Mouse (Mus musculus) liver, embryonic 13.5 days (tissue): ENCODE measurements around the gene Tfap2d. TPM values are rescaled to one million over a fixed set of nuclear protein-coding genes. Genes with fewer than 3 reads are reported as not detected.

Experiments
- ATAC-seq: fragments of 200-750 bp; cut with Nextera tagmentation; 2 replicates; pipeline ENCODE4 v1.8.0; 2017; ENCODE audit warnings: low read depth, mild to moderate bottlenecking, moderate number of reproducible peaks, moderate library complexity
- DNase-seq: peaks from one replicate; pipeline ENCODE4 v3.0.0; 2022
- H3K27ac ChIP-seq: fragments of 300-500 bp; sonication (generic); 2 replicates; pipeline ENCODE4 v1.5.1; 2015; ENCODE audit warnings: moderate library complexity, mild to moderate bottlenecking, inconsistent platforms
- H3K27me3 ChIP-seq: fragments of 300-500 bp; sonication (generic); 2 replicates; pipeline ENCODE4 v1.6.1; 2015; ENCODE audit warnings: mild to moderate bottlenecking, inconsistent platforms
- H3K36me3 ChIP-seq: fragments of 300-500 bp; sonication (generic); 2 replicates; pipeline ENCODE4 v1.6.1; 2015; ENCODE audit warnings: mild to moderate bottlenecking, inconsistent platforms
- H3K4me1 ChIP-seq: fragments of 300-500 bp; sonication (generic); replicated peaks from 2 replicates; pipeline ENCODE4 v1.6.1; 2015; ENCODE audit warnings: inconsistent platforms
- H3K4me2 ChIP-seq: fragments of 300-500 bp; sonication (generic); 2 replicates; pipeline ENCODE4 v1.6.1; 2015; ENCODE audit warnings: inconsistent platforms, mild to moderate bottlenecking, moderate library complexity
- H3K4me3 ChIP-seq: fragments of 300-500 bp; sonication (generic); replicated peaks from 2 replicates; pipeline ENCODE4 v1.5.1; 2015; ENCODE audit warnings: mild to moderate bottlenecking, inconsistent platforms
- H3K9ac ChIP-seq: fragments of 300-500 bp; sonication (generic); 2 replicates; pipeline ENCODE4 v1.6.1; 2015; ENCODE audit warnings: mild to moderate bottlenecking, inconsistent platforms
- H3K9me3 ChIP-seq: fragments of 300-500 bp; sonication (generic); replicated peaks from 2 replicates; pipeline ENCODE4 v1.6.1; 2016; ENCODE audit warnings: inconsistent platforms
- WGBS: fragments of 180-500 bp; shearing (Covaris S2); methylation state at CpG from one replicate; pipeline ENCODE4 v1.1.7; 2015; ENCODE audit not compliant: insufficient replicate concordance; 5-methylcytosine and 5-hydroxymethylcytosine counted together
- polyA plus RNA-seq: library from polyadenylated mRNA; unstranded; fragments of >200 nt; fragmentation: Nextera tagmentation; extraction: Ambion mirVana; gene quantifications from 2 replicates; pipeline ENCODE4 v1.2.1, GENCODE M21; 2015

The Tfap2d gene
- 0.06 TPM in 1 of 2 replicates, not detected in the other for polyA plus RNA-seq

DNA sequence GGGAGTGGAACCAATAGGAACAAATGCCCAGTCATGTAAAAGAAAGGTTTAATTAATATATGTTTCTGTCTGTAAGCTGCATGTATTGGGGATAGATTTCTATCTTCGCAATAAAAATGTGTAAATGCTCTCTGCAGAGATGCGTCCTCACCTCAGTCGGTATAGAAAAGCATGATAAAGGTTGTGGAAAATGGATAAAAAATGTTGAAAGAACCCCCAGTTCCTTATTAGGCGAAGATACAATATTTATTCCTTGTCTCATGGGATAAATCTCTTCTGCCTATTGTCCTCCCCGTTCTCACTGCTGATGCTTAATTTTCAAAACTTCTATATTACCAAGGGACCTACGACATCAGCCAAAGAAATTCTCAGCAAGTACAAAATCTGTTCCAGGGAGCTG is at the start of gene Tfap2d:
Tfap2d (plus strand) TSS at position 392 of the 400 bp plus-strand sequence.
- DNase-seq: no peak
- Histone ChIP-seq H3K27me3 (peaks cover 58% of the 10 kb centered on the region), H3K4me3 (no peak within 1 kb of the TSS), H3K27ac (no peak within 1 kb of the TSS), H3K36me3 (no peaks in the 10 kb centered on the region), H3K9ac (no peak within 1 kb of the TSS), H3K4me2 (no peak within 1 kb of the TSS), H3K9me3 (no peaks in the 10 kb centered on the region), H3K4me1 (no peaks in the 10 kb centered on the region)
- ATAC-seq: no peak
- 9% methylated on average over 6 of the region's 6 CpGs for WGBS

DNA sequence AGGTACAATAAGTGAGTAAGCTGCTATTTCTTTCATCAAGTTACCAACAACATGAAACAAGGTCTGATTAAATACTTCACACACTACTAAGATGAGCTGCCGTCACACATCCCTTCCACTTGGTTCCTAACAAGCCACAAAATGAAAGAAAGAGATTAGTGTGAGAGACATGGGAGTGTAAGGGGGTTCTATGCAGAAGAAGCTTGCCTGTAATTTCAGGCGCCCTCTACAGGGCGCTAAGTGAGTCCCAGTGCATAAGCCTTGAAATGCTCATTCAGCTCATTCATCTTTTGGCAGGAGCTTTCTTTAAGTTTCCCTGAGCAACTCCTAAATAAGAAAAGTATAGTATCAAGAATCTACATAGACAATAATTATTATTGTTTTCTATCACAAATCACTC is 46.5 kb upstream of the Tfap2d start:
- H3K9ac ChIP-seq: no peak overlapping the region
- H3K36me3 ChIP-seq: no peaks in the 10 kb centered on the region
- H3K4me2 ChIP-seq: no peak overlapping the region
- DNase-seq (no peak), ATAC-seq (no peak)
- H3K4me1 ChIP-seq: no peaks in the 10 kb centered on the region
- H3K27me3 ChIP-seq: no peaks in the 10 kb centered on the region
- WGBS: 16% methylated on average over 3 of the region's 3 CpGs
- no peak overlapping the region for H3K4me3 ChIP-seq
- H3K27ac ChIP-seq: no peak overlapping the region
- H3K9me3 ChIP-seq: no peaks in the 10 kb centered on the region

DNA sequence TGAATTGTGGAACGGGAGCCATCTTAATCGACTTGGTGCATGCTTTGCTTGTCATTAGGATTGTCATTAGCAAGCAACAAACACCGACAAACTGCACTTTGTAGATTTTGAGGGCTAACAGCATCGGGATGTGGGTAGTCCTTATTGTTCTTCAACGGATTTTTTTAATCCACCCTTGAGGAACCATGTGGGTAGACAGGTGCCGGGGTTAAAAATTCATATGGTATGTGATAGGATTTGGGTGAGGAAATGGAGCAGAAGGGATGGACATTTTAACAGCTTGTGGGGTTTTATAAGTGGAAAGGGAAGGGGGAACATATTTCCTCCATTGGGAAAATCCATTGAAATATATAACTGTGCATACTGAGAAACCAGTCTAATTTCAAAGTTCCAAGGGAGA is 46.0 kb upstream of the Tfap2d start:
- H3K4me2 ChIP-seq: no peak overlapping the region
- no peak for DNase-seq
- no peak overlapping the region for H3K4me3 ChIP-seq
- ATAC-seq: no peak
- 60% methylated on average over 6 of the region's 6 CpGs for WGBS
- H3K27ac ChIP-seq: no peak overlapping the region
- no peaks in the 10 kb centered on the region for H3K36me3 ChIP-seq
- no peak overlapping the region for H3K9ac ChIP-seq
- H3K9me3 ChIP-seq: no peaks in the 10 kb centered on the region
- H3K4me1 ChIP-seq: no peaks in the 10 kb centered on the region
- no peaks in the 10 kb centered on the region for H3K27me3 ChIP-seq

DNA sequence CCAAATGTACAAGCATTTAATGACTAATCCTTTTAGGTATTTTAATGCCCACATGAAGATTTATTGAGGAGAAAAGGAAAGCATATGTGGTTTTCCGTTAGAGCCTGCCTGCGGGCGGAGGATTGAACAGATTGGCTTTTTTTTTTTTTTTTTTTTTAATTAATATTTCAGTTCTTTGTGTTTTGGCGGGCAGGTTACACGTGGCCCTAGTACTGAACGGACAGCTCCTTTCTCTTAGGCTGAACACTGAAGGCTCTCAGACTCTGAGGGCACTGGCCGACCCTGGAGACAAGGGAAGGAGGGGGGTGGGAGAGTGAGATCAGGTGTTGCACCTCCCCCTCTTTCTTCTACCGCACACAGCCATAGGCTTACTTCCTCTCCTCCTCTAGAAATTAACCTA is 14.7 kb upstream of the Tfap2d start:
- DNase-seq (no peak), ATAC-seq (no peak)
- Histone ChIP-seq H3K27ac (no peak overlapping the region), H3K9me3 (no peaks in the 10 kb centered on the region), H3K27me3 (no peaks in the 10 kb centered on the region), H3K9ac (no peak overlapping the region), H3K4me2 (no peak overlapping the region), H3K4me3 (no peak overlapping the region), H3K4me1 (no peaks in the 10 kb centered on the region), H3K36me3 (no peaks in the 10 kb centered on the region)
- 11% methylated on average over 8 of the region's 8 CpGs for WGBS

DNA sequence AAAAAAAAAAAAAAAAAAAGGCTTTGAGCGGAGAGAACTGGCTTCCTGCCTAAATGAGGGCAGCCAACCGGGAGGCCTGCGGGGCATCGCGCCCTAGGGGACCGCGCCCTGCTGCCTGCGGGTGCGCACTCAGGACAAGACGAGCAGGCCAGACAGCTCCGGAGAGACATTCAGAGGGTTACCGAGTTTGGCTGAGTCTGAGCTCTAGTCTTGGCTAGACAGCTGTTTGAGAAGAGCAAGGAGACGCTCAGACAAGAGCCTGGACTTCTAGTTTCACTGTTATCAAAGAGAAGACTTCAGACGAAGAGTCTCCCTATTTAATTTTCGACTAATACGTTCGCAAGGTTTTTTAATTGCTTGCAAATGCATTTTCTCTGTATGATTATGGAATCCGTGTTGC is 5.9 kb upstream of the Tfap2d start:
- Histone ChIP-seq H3K27me3 (0 out of 2 replicates have a peak, but pooled peaks cover 11% of the 10 kb centered on the region), H3K36me3 (no peaks in the 10 kb centered on the region), H3K4me2 (no peak overlapping the region), H3K4me3 (no peak overlapping the region), H3K9me3 (no peaks in the 10 kb centered on the region), H3K27ac (no peak overlapping the region), H3K4me1 (no peaks in the 10 kb centered on the region), H3K9ac (no peak overlapping the region)
- DNase-seq (no peak), ATAC-seq (no peak)
- WGBS: 3% methylated on average over 18 of the region's 18 CpGs

DNA sequence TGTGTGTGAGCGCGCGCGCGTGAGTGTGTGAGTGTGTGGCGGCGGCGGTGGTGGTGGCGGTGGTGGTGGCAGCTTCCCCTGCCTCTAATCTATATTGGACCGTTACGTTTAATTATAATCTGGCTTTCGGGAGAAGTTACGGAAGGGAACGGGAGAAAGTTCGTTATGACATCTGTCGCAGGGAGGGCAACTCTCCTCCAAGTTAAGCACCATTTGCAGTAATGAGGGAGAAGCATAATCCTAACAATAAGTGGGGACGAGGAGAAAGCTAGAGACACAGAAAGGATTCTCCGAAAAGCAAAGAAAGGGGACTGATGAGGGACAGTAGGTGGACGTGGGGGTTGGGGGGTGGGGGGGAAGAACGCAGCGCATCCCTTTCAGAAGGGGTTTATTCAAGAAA is 494 bp downstream of the Tfap2d start:
- 2% methylated on average over 21 of the region's 21 CpGs for WGBS
- no peaks in the 10 kb centered on the region for H3K4me1 ChIP-seq
- no peak overlapping the region for H3K9ac ChIP-seq
- no peaks in the 10 kb centered on the region for H3K36me3 ChIP-seq
- DNase-seq (no peak), ATAC-seq (no peak)
- no peaks in the 10 kb centered on the region for H3K9me3 ChIP-seq
- H3K4me3 ChIP-seq: no peak overlapping the region
- H3K4me2 ChIP-seq: no peak overlapping the region
- H3K27me3 ChIP-seq: peaks cover 58% of the 10 kb centered on the region
- no peak overlapping the region for H3K27ac ChIP-seq

DNA sequence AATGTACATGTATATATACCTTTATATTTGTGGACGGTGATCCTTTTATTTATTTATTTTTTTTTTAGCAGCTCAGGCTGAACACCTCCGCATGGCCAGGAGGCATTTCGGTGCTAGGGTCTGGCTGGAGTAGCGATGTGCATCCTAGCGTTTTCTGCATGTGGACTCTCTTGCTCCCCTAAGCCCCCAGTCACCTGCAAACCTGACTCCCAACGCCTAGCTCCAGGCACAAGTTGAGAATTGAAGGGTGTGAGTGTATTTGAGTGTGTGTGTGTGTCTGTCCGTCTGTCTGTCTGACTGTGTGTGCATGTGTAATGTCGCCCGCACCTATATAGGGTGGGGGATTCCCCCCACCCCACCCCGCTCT is 937 bp downstream of the Tfap2d start:
- Histone ChIP-seq H3K27me3 (peaks cover 58% of the 10 kb centered on the region), H3K36me3 (no peaks in the 10 kb centered on the region), H3K9me3 (no peaks in the 10 kb centered on the region), H3K27ac (no peak overlapping the region), H3K4me1 (no peaks in the 10 kb centered on the region), H3K4me2 (no peak overlapping the region), H3K4me3 (no peak overlapping the region), H3K9ac (no peak overlapping the region)
- no peak for ATAC-seq
- no peak for DNase-seq
- 1% methylated on average over 10 of the region's 10 CpGs for WGBS

DNA sequence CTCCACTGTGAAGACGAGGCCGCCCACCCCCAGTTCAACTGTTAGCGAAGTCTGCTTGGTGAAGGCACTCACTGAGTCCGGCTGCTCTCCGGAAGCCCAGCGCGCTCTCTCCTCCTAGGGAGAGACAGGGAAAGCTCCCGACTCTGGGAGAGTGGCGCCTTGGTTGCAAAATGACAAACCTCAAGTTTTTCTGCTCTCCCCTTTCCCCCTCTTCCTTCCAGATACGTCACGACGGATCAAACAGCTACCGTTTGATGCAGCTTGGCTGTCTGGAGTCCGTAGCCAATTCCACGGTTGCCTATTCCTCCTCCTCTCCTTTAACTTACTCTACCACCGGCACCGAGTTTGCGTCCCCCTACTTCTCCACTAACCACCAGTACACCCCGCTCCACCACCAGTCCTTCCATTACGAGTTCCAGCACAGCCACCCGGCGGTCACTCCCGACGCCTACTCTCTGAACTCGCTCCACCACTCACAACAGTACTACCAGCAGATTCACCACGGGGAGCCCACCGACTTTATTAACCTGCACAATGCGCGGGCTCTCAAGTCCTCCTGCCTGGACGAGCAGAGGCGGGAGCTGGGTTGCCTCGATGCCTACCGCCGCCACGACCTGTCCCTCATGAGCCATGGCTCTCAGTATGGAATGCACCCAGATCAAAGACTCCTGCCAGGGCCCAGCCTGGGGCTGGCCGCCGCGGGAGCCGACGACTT is 1.5 kb downstream of the Tfap2d start:
- Histone ChIP-seq H3K4me3 (no peak overlapping the region), H3K9me3 (no peaks in the 10 kb centered on the region), H3K36me3 (no peaks in the 10 kb centered on the region), H3K4me1 (no peaks in the 10 kb centered on the region), H3K4me2 (no peak overlapping the region), H3K9ac (no peak overlapping the region), H3K27me3 (peaks cover 58% of the 10 kb centered on the region), H3K27ac (no peak overlapping the region)
- no peak for DNase-seq
- ATAC-seq: no peak
- 3% methylated on average over 38 of the region's 40 CpGs for WGBS

DNA sequence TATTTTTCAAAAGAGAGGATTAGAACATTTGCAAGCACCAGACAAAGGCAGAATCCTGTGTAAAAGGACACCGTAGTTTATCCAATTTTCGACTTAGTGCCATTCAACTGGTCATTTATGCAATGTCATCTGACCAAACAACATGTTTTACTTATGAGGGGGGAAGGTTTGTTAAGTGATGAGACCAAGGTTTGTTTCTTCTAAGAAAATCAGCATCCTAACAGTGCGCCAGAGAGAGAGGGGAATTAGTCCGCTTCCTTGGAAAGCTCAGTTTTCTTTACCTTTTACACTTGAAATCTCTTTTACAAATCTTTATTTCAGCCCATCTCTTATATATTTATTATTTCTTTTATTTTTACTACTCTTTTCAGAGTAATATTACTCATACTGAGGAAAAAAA is 3.6 kb downstream of the Tfap2d start:
- no peak overlapping the region for H3K9ac ChIP-seq
- DNase-seq: no peak
- peaks cover 73% of the 10 kb centered on the region for H3K27me3 ChIP-seq
- H3K4me2 ChIP-seq: no peak overlapping the region
- H3K4me3 ChIP-seq: no peak overlapping the region
- H3K9me3 ChIP-seq: no peaks in the 10 kb centered on the region
- WGBS: 6% methylated on average over 4 of the region's 4 CpGs
- H3K36me3 ChIP-seq: no peaks in the 10 kb centered on the region
- no peak overlapping the region for H3K27ac ChIP-seq
- H3K4me1 ChIP-seq: no peaks in the 10 kb centered on the region
- ATAC-seq: no peak

DNA sequence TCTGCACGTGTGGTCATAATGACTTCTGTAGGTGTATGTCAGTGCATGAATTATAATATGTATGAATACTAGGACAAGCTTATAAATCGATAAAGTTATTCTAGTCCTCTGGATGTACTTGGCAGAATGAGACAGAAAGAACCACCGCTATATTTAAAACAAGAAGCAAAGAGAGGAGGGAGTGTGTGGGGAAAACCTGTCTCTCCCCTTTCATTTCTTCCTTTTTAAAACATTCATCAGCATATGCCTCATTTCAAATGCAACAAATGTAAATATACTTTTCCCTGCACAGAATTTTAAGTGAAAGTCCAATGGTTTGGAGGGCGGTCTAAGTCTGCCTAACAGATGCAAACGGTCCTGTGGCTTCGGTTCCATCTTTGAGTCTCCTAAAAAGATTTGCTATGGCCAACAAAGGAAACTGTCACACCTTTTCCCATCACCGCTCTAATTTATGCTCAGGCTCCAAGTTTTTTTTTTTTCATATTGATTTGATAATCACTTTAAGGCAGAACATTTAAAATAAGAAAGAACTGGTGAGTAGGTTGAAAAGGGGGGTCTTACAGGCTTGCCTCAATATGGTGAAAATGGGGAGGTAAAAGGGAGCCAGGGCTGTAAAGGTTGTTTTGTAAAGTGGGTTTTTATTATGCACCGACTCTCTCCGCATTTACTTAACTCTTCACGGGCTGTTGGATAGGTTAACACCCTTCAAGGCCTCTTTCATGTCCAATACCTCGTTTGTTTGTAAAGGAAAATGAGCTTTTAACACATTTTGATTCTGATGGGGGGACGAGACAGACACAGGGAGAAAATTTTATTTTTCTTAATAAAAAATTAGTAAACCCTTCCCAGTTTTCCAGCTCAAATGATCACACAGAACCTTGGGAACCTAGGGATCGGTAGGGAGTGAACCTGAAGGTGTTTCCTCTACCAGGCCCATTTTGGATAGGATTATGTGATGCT is 4.3 kb downstream of the Tfap2d start:
- Histone ChIP-seq H3K9me3 (no peaks in the 10 kb centered on the region), H3K36me3 (no peaks in the 10 kb centered on the region), H3K9ac (no peak overlapping the region), H3K27me3 (peaks cover 72% of the 10 kb centered on the region), H3K27ac (no peak overlapping the region), H3K4me3 (no peak overlapping the region), H3K4me2 (no peak overlapping the region), H3K4me1 (no peaks in the 10 kb centered on the region)
- ATAC-seq (no peak), DNase-seq (no peak)
- 2% methylated on average over 13 of the region's 13 CpGs for WGBS

DNA sequence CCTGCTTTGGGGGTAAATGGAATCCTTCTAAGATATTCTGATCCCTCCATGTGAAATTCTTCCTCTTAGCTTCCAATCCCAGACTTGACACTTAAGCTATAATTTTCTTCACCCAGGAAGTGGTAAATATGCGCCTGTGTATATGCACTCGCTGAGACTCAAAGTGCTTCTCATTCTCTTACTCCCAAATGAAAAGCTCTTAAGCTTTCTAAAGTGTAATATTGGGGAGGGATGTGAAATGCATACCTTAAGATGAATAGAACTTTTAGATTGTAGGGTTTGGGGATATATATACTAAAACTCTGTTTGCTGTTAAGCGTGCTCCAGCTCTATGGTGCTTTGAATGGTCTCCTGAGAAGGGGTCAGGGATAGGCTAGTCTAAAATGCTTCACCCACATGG is 5.0 kb downstream of the Tfap2d start:
- DNase-seq (no peak), ATAC-seq (no peak)
- Histone ChIP-seq H3K4me2 (no peak overlapping the region), H3K36me3 (no peaks in the 10 kb centered on the region), H3K4me1 (no peaks in the 10 kb centered on the region), H3K9me3 (no peaks in the 10 kb centered on the region), H3K27me3 (peaks cover 69% of the 10 kb centered on the region), H3K9ac (no peak overlapping the region), H3K27ac (no peak overlapping the region), H3K4me3 (no peak overlapping the region)
- WGBS: 2% methylated on average over 3 of the region's 3 CpGs
